Mouse (Mus musculus) liver, embryonic 14.5 days (tissue): ENCODE data around the gene Bri3. TPM values are rescaled to one million over a fixed set of nuclear protein-coding genes. Genes with fewer than 3 reads are reported as not detected.

Experiments
- ATAC-seq: fragments of 200-750 bp; cut with Nextera tagmentation; 2 replicates; pipeline ENCODE4 v1.8.0; 2017; ENCODE audit warnings: moderate number of reproducible peaks, mild to moderate bottlenecking, moderate library complexity; ENCODE audit not compliant: insufficient read depth
- DNase-seq, 3 experiments: peaks; one replicate each; pipeline ENCODE4 v3.0.0-alpha.2; 2012 to 2013; ENCODE audit warnings: low read depth in 3 of 3, low spot score in 3 of 3
- H3K27ac ChIP-seq: fragments of 300-500 bp; sonication (generic); 2 replicates; pipeline ENCODE4 v1.5.1; 2014; ENCODE audit warnings: moderate library complexity, mild to moderate bottlenecking, control low read depth, inconsistent platforms
- H3K27me3 ChIP-seq: fragments of 300-500 bp; sonication (generic); 2 replicates; pipeline ENCODE4 v1.6.1; 2014; ENCODE audit warnings: mild to moderate bottlenecking, low read length, moderate library complexity; ENCODE audit not compliant: control insufficient read depth, insufficient read depth
- H3K36me3 ChIP-seq: fragments of 300-500 bp; sonication (generic); replicated peaks from 2 replicates; pipeline ENCODE4 v1.6.1; 2014; ENCODE audit warnings: low read depth; ENCODE audit not compliant: control insufficient read depth, insufficient read depth
- H3K4me1 ChIP-seq, 2 experiments: fragments of 200-500 bp in 1 of 2; fragments of 300-500 bp in 1 of 2; sonication (generic) in 1 of 2; replicated peaks; 2 replicates each; pipeline ENCODE4 v1.6.1; 2012 to 2014; ENCODE audit warnings: antibody characterized with exemption in 1 of 2, inconsistent platforms in 1 of 2, low read length in 1 of 2; ENCODE audit not compliant: control insufficient read depth in 2 of 2, insufficient read depth in 2 of 2
- H3K4me2 ChIP-seq: fragments of 300-500 bp; sonication (generic); 2 replicates; pipeline ENCODE4 v1.6.1; 2014; ENCODE audit warnings: low read depth, mild to moderate bottlenecking, control low read depth, moderate library complexity
- H3K4me3 ChIP-seq, 2 experiments: fragments of 200-500 bp in 1 of 2; fragments of 300-500 bp in 1 of 2; sonication (generic) in 1 of 2; 2 replicates each; pipeline ENCODE4 v1.5.1; 2012 to 2014; ENCODE audit warnings: low read depth in 2 of 2, low read length in 2 of 2, mild to moderate bottlenecking in 2 of 2, control low read depth in 1 of 2, inconsistent platforms in 1 of 2, moderate library complexity in 1 of 2; ENCODE audit not compliant: insufficient read depth in 1 of 2
- H3K9ac ChIP-seq: fragments of 300-500 bp; sonication (generic); replicated peaks from 2 replicates; pipeline ENCODE4 v1.6.1; 2014; ENCODE audit warnings: mild to moderate bottlenecking, control low read depth, moderate library complexity
- H3K9me3 ChIP-seq: fragments of 300-500 bp; sonication (generic); 2 replicates; pipeline ENCODE4 v1.6.1; 2016; ENCODE audit warnings: low read length, mixed read lengths; ENCODE audit not compliant: control insufficient read depth
- CTCF ChIP-seq: IDR thresholded peaks from 2 replicates; pipeline ENCODE4 v1.5.1; 2016; ENCODE audit warnings: antibody characterized with exemption, low read depth, control low read depth
- EP300 ChIP-seq: IDR thresholded peaks from 2 replicates; pipeline ENCODE4 v1.6.1; 2016; ENCODE audit warnings: antibody characterized with exemption, low read depth
- WGBS: fragments of 180-500 bp; shearing (Covaris S2); extraction: QIAGEN DNeasy Blood & Tissue Kit; methylation state at CpG from one replicate; pipeline ENCODE4 v1.1.7; 2014; ENCODE audit not compliant: insufficient replicate concordance; 5-methylcytosine and 5-hydroxymethylcytosine counted together
- polyA plus RNA-seq, 2 experiments: library from polyadenylated mRNA; depleted of rRNA in 1 of 2; stranded (reverse) in 1 of 2; unstranded in 1 of 2; fragments of >200 nt; fragmentation: Nextera tagmentation in 1 of 2; extraction: Ambion mirVana in 1 of 2; gene quantifications; 2 replicates each; pipeline versions ENCODE4 v1.2.1 to v1.2.3; 2012 to 2014

Gene Bri3
- polyA plus RNA-seq, 2 experiments: 12.1 to 15.9 TPM

DNA sequence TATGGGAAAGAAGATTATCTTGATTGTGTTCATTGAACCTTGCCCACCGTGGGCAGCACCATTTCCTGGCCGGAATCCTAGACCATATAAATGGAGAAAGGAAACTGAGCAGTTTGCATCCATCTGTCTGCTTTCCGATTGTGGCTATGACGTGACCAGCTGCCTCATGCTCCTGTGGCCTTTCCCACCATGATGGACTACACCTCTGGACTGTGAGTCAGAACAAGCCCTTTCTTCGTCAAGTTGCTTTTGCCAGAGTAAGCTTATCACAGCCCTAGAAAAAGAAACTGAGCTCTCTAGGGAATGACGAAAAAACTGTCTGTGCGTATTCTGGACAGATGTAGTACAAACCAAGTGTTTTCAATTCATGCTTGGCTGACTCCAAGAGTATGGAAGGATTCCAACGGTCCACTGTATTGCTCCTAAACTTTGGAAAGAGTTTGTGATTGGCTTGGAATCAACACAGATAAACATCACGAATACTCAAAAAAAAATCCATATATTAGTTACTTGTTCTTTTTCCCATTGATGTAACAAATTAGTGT lies 124.5 kb downstream of the Bri3 start:
- H3K9me3 ChIP-seq: no peaks in the 10 kb centered on the region
- H3K4me2 ChIP-seq: no peak overlapping the region
- H3K4me3 ChIP-seq: no peak overlapping the region
- WGBS: 69% methylated on average over 9 of the region's 9 CpGs
- no peaks in the 10 kb centered on the region; a peak in 1 of 4 replicates for H3K4me1 ChIP-seq
- ATAC-seq (no peak), DNase-seq (no peak)
- no peaks in the 10 kb centered on the region for H3K36me3 ChIP-seq
- H3K27me3 ChIP-seq: no peaks in the 10 kb centered on the region
- TF ChIP-seq EP300 (no peak), CTCF (no peak)
- no peak overlapping the region for H3K9ac ChIP-seq
- no peak overlapping the region for H3K27ac ChIP-seq

DNA sequence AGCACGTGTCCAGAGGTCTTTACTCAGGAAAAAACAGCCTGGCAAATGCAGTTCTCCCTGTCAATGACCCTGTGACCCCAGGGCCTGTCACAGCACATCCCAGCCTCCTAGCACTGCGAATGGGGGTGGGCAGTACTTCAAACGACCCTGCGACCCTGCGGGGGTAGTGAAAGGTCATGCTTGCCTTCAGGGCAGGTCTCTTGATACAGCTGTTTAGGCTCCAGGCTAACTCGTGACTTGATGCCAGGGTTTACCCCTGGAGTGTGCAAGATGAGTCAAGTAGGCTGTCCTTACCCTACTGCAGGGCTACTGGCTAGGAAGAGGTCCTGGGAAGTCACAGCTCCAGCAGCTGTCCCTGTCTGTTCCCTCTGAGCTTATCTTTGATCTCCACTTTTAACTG lies 126.7 kb downstream of the Bri3 start:
- no peak overlapping the region for H3K27ac ChIP-seq
- ATAC-seq (peak; percentile 64), DNase-seq (peak in 2 of 3 experiments; percentile 14 to 17)
- no peak for TF ChIP-seq EP300
- no peak for TF ChIP-seq CTCF
- WGBS: 11% methylated on average over 6 of the region's 6 CpGs
- no peaks in the 10 kb centered on the region for H3K9me3 ChIP-seq
- H3K4me2 ChIP-seq: no peak overlapping the region
- no peaks in the 10 kb centered on the region for H3K27me3 ChIP-seq
- no peaks in the 10 kb centered on the region for H3K36me3 ChIP-seq
- no peak overlapping the region for H3K9ac ChIP-seq
- H3K4me3 ChIP-seq: no peak overlapping the region
- no peaks in the 10 kb centered on the region; a peak in 1 of 4 replicates for H3K4me1 ChIP-seq

DNA sequence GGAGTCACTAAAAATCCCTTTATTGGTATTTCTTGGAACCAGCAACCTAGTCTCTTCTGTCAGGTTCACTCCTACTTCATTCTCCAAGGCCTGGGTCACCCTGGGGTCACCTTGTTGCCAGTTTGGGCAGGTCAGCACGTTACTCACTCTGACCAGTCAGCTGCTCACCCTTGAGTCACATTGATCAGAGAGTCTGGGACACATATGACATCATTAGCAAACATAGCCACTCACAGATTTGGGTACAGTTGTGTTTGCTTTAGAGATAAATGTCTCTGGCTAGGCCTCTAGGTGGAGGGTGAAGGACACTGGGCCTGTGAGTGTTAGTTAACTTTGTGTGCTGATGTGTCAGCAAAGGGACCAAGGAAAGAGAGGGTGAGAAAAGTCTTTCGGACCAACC lies 127.9 kb downstream of the Bri3 start:
- no peak overlapping the region for H3K4me2 ChIP-seq
- ATAC-seq (peak; percentile 75), DNase-seq (peak in 2 of 3 experiments; percentile 24 to 28)
- H3K36me3 ChIP-seq: no peaks in the 10 kb centered on the region
- TF ChIP-seq EP300 (no peak), CTCF (no peak)
- 34% methylated on average over 2 of the region's 2 CpGs for whole genome bisulfite sequencing
- no peaks in the 10 kb centered on the region; a peak in 1 of 4 replicates for H3K4me1 ChIP-seq
- no peak overlapping the region for H3K4me3 ChIP-seq
- no peak overlapping the region for H3K27ac ChIP-seq
- no peaks in the 10 kb centered on the region for H3K27me3 ChIP-seq
- H3K9ac ChIP-seq: no peak overlapping the region
- no peaks in the 10 kb centered on the region for H3K9me3 ChIP-seq

DNA sequence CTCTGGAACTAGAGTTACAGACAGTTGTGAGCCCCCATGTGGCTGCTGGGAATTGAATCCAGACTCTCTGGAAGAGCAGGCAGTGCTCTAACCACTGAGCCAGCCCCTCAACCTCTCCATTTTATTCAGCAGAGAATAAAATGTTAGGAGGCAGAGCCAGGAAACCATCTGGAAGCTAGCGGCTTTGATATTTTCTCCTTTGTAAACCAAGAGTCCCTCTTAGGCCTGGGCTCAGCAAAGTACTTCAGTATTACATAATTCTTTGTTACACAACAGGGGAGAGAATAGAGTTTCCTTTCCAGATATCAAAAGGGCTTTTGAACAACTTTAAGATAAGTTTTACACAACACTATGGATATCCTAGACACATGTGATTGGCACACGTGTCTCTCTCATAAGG lies 128.6 kb downstream of the Bri3 start:
- Histone ChIP-seq H3K4me3 (no peak overlapping the region), H3K4me1 (no peaks in the 10 kb centered on the region; a peak in 1 of 4 replicates), H3K4me2 (no peak overlapping the region), H3K9ac (no peak overlapping the region), H3K9me3 (no peaks in the 10 kb centered on the region), H3K27me3 (no peaks in the 10 kb centered on the region), H3K27ac (no peak overlapping the region), H3K36me3 (no peaks in the 10 kb centered on the region)
- ATAC-seq (no peak), DNase-seq (no peak)
- 55% methylated on average over 2 of the region's 2 CpGs for WGBS
- TF ChIP-seq CTCF (no peak), EP300 (no peak)

DNA sequence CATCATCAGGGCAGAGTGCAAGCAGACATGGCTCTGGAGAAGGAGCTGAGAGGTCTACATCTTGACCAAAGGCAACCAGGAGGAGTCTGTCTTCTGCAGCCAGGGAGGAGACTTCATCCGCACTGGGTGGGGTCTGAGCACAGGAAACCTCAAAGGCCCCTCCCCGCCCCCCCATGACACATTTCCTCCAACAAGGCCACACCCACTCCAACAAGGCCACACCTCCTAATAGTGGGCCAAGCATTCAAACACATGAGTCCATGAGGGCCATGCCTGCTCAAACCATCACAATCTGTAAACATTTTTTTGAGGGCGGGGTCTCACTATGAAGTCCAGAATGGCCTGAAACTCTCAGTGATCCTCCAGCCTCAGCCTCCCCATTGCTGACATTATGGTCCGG lies 135.2 kb downstream of the Bri3 start:
- 66% methylated on average over 4 of the region's 4 CpGs for WGBS

More for the DNA sequence above, 135.2 kb downstream of the Bri3 start:
- H3K4me2 ChIP-seq: no peak overlapping the region
- no peak for TF ChIP-seq CTCF
- TF ChIP-seq EP300: no peak
- ATAC-seq (no peak), DNase-seq (no peak)
- no peaks in the 10 kb centered on the region for H3K27me3 ChIP-seq
- no peak overlapping the region for H3K27ac ChIP-seq
- no peak overlapping the region for H3K4me3 ChIP-seq
- no peaks in the 10 kb centered on the region for H3K4me1 ChIP-seq
- H3K9ac ChIP-seq: no peak overlapping the region
- H3K9me3 ChIP-seq: no peaks in the 10 kb centered on the region; the same call in 1 of the 2 replicates
- no peaks in the 10 kb centered on the region for H3K36me3 ChIP-seq
